Mouse (Mus musculus) CH12.LX (cell line): ENCODE data around the gene Nuak2. TPM values are rescaled to one million over a fixed set of nuclear protein-coding genes. Genes with fewer than 3 reads are reported as not detected.

ENCODE experiments used
- DNase-seq: peaks from one replicate; pipeline ENCODE4 v3.0.0-alpha.2; 2013; ENCODE audit errors: extremely low read depth
- H3K27ac ChIP-seq: 2 replicates; pipeline ENCODE4 v1.5.1; 2012; ENCODE audit warnings: low read depth, mild to moderate bottlenecking, control low read depth, moderate library complexity; ENCODE audit not compliant: insufficient read depth
- H3K27me3 ChIP-seq: replicated peaks from 2 replicates; pipeline ENCODE3; 2012; ENCODE audit warnings: inconsistent platforms
- H3K36me3 ChIP-seq, 2 experiments: replicated peaks in 1 of 2; 2 replicates each; pipeline versions ENCODE3 to v1.6.1; 2012; ENCODE audit warnings: inconsistent platforms in 1 of 2, low read length in 1 of 2, mild to moderate bottlenecking in 1 of 2, mixed read lengths in 1 of 2, moderate library complexity in 1 of 2; ENCODE audit not compliant: control insufficient read depth in 1 of 2, insufficient read depth in 1 of 2
- H3K4me1 ChIP-seq, 2 experiments: 2 replicates each; pipeline ENCODE4 v1.6.1; 2012; ENCODE audit warnings: inconsistent platforms in 1 of 2, moderate library complexity in 1 of 2; ENCODE audit not compliant: insufficient read depth in 2 of 2, control insufficient read depth in 1 of 2
- H3K4me2 ChIP-seq: 2 replicates; pipeline ENCODE4 v1.6.1; 2012; ENCODE audit warnings: low read depth, mild to moderate bottlenecking, control low read depth; ENCODE audit not compliant: poor library complexity, insufficient read depth, severe bottlenecking
- H3K4me3 ChIP-seq, 3 experiments: fragments of 150-350 bp in 1 of 3; sonication (generic) in 1 of 3; replicated peaks in 1 of 3; 2 replicates each; pipeline versions ENCODE3 to v1.5.1; 2011 to 2012; ENCODE audit warnings: low read depth in 2 of 3, low read length in 2 of 3, mild to moderate bottlenecking in 2 of 3, moderate library complexity in 2 of 3, control low read depth in 1 of 3, improper control_type of control experiment in 1 of 3, inconsistent platforms in 1 of 3, mixed read lengths in 1 of 3; ENCODE audit not compliant: poor library complexity in 1 of 3
- H3K79me2 ChIP-seq: replicated peaks from 2 replicates; pipeline ENCODE4 v1.6.1; 2012; ENCODE audit warnings: mild to moderate bottlenecking, moderate library complexity; ENCODE audit not compliant: control insufficient read depth, poor library complexity, insufficient read depth, severe bottlenecking; ENCODE audit errors: extremely low read depth
- H3K9ac ChIP-seq: 2 replicates; pipeline ENCODE4 v1.6.1; 2012; ENCODE audit warnings: low read depth, mild to moderate bottlenecking, control low read depth, moderate library complexity; ENCODE audit not compliant: insufficient read depth
- H3K9me3 ChIP-seq: replicated peaks from 2 replicates; pipeline ENCODE3; 2012; ENCODE audit warnings: low read length, inconsistent platforms, mixed read lengths
- CHD1 ChIP-seq: IDR thresholded peaks from 2 replicates; pipeline ENCODE4 v1.6.1; 2012; ENCODE audit warnings: low read depth, low read length, improper control_type of control experiment, inconsistent platforms
- CTCF ChIP-seq, 2 experiments: IDR thresholded peaks in 1 of 2; conservative IDR thresholded peaks in 1 of 2; 2 replicates each; pipeline ENCODE4 v1.5.1; 2011 to 2012; ENCODE audit warnings: low read depth in 2 of 2, low read length in 2 of 2, improper control_type of control experiment in 1 of 2, inconsistent platforms in 1 of 2, mild to moderate bottlenecking in 1 of 2, moderate library complexity in 1 of 2
- ELF1 ChIP-seq: IDR thresholded peaks from 2 replicates; pipeline ENCODE4 v1.6.1; 2014; ENCODE audit warnings: low read depth, mild to moderate bottlenecking, inconsistent platforms, low read length, improper control_type of control experiment
- ETS1 ChIP-seq: conservative IDR thresholded peaks from 2 replicates; pipeline ENCODE4 v1.6.1; 2012; ENCODE audit warnings: low read depth, mild to moderate bottlenecking, inconsistent platforms, low read length, improper control_type of control experiment, moderate library complexity
- IRF4 ChIP-seq: IDR thresholded peaks from 2 replicates; pipeline ENCODE4 v1.6.1; 2014; ENCODE audit warnings: low read depth, mild to moderate bottlenecking, inconsistent platforms, low read length, improper control_type of control experiment
- JUN ChIP-seq: IDR thresholded peaks from 2 replicates; pipeline ENCODE4 v1.6.1; 2011; ENCODE audit warnings: low read depth, mild to moderate bottlenecking, low read length, improper control_type of control experiment, moderate library complexity; ENCODE audit not compliant: insufficient read depth
- JUND ChIP-seq: conservative IDR thresholded peaks from 2 replicates; pipeline ENCODE4 v1.6.1; 2011; ENCODE audit warnings: low read depth, low read length, improper control_type of control experiment
- MAFK ChIP-seq: IDR thresholded peaks from 2 replicates; pipeline ENCODE4 v1.6.1; 2011; ENCODE audit warnings: low read length, improper control_type of control experiment; ENCODE audit not compliant: insufficient replicate concordance
- MAZ ChIP-seq: IDR thresholded peaks from 2 replicates; pipeline ENCODE4 v1.6.1; 2012; ENCODE audit warnings: low read depth, mild to moderate bottlenecking, inconsistent platforms, low read length, improper control_type of control experiment, moderate library complexity
- MEF2A ChIP-seq: IDR thresholded peaks from 2 replicates; pipeline ENCODE4 v1.6.1; 2014; ENCODE audit warnings: low read depth, mild to moderate bottlenecking, inconsistent platforms, low read length, improper control_type of control experiment, borderline replicate concordance
- MYC ChIP-seq: IDR thresholded peaks from 2 replicates; pipeline ENCODE4 v1.6.1; 2011; ENCODE audit warnings: low read depth, mild to moderate bottlenecking, improper control_type of control experiment, low read length
- NELFE ChIP-seq: IDR thresholded peaks from 2 replicates; pipeline ENCODE4 v1.6.1; 2011; ENCODE audit warnings: low read depth, low read length, improper control_type of control experiment
- PAX5 ChIP-seq: IDR thresholded peaks from 2 replicates; pipeline ENCODE4 v1.6.1; 2012; ENCODE audit warnings: low read length, inconsistent platforms, mixed read lengths
- POLR2A ChIP-seq: IDR thresholded peaks from 2 replicates; pipeline ENCODE4 v1.6.1; 2011; ENCODE audit warnings: low read depth, mild to moderate bottlenecking, improper control_type of control experiment, low read length
- RAD21 ChIP-seq: IDR thresholded peaks from 2 replicates; pipeline ENCODE4 v1.6.1; 2011; ENCODE audit warnings: low read depth, mild to moderate bottlenecking, low read length, improper control_type of control experiment, moderate library complexity
- SIN3A ChIP-seq: IDR thresholded peaks from 2 replicates; pipeline ENCODE4 v1.6.1; 2012; ENCODE audit warnings: low read length, improper control_type of control experiment, inconsistent platforms
- SMC3 ChIP-seq: IDR thresholded peaks from 2 replicates; pipeline ENCODE4 v1.6.1; 2011; ENCODE audit warnings: low read depth, low read length, improper control_type of control experiment
- TBP ChIP-seq: conservative IDR thresholded peaks from 2 replicates; pipeline ENCODE4 v1.6.1; 2011; ENCODE audit warnings: low read depth, low read length, improper control_type of control experiment
- UBTF ChIP-seq: IDR thresholded peaks from 2 replicates; pipeline ENCODE4 v1.6.1; 2012; ENCODE audit warnings: low read depth, mild to moderate bottlenecking, inconsistent platforms, low read length, improper control_type of control experiment, moderate library complexity
- USF1 ChIP-seq: IDR thresholded peaks from 2 replicates; pipeline ENCODE4 v1.6.1; 2014; ENCODE audit warnings: low read depth, mild to moderate bottlenecking, inconsistent platforms, low read length, improper control_type of control experiment
- ZC3H11A ChIP-seq: IDR thresholded peaks from 2 replicates; pipeline ENCODE4 v1.6.1; 2012; ENCODE audit warnings: low read depth, mild to moderate bottlenecking, inconsistent platforms, low read length, improper control_type of control experiment
- ZKSCAN1 ChIP-seq: IDR thresholded peaks from 2 replicates; pipeline ENCODE4 v1.6.1; 2012; ENCODE audit warnings: low read depth, inconsistent platforms, low read length, improper control_type of control experiment, borderline replicate concordance
- ZNF384 ChIP-seq: IDR thresholded peaks from 2 replicates; pipeline ENCODE4 v1.6.1; 2012; ENCODE audit warnings: low read depth, low read length, improper control_type of control experiment, inconsistent platforms
- dilution Hi-C: fragments of 300-500 bp; cut with MboI; formaldehyde crosslinking; loops from 2 replicates; pipeline ENCODE4 v1.14.3; 2020; ENCODE audit warnings: low sequenced_read_pairs; ENCODE audit not compliant: extremely low pct_unique_long_range_greater_than_20kb, extremely low pct_ligation_motif_present
- in situ Hi-C: fragments of 300-500 bp; cut with MboI; formaldehyde crosslinking; loops from 3 replicates; pipeline ENCODE4 v1.14.3; 2019; ENCODE audit warnings: low sequenced_read_pairs, low pct_ligation_motif_present, low pct_unique_long_range_greater_than_20kb, mixed read lengths
- polyA plus RNA-seq: library from polyadenylated mRNA; unstranded; fragments of >175 nt; gene quantifications from 2 replicates; pipeline ENCODE4 v1.2.1, GENCODE M21; 2012; ENCODE audit warnings: low read depth; ENCODE audit not compliant: insufficient read length
- total RNA-seq, 2 experiments: library from RNA; depleted of rRNA; stranded (reverse); fragments of 300-350 nt in 1 of 2; fragments of >200 nt in 1 of 2; gene quantifications; 2 replicates each; pipeline ENCODE4 v1.2.3; 2012 to 2014

Gene Nuak2
- total and polyA plus RNA-seq, 3 experiments = 0.30 TPM; not detected in 2

DNA sequence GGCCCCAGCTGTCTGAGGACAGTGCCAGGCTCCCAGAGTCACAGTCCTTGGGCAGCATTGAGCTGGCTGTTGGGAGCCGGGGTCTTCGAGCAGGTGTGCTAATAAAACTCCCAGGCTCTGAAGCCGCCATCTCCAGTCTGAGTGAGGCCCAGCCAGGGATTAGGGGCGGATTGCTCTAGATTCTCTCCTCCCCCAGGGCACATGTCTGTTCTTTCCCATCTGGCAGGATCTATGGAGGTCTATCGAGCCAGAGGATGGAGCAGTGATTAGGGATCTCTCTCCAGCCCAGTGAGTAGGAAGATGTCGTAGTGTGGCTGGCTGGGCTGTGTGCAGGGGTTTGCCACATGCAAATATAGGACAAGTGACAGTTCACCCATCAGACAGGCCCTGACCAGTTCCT lies 51.0 kb downstream of the Nuak2 start:
- in situ Hi-C loops = loop anchor here (10.0 kb wide), 1 partner anchor 228 kb away; no protein-coding TSS in a partner anchor
- H3K27me3 ChIP-seq = peaks cover 2% of the 10 kb centered on the region
- H3K27ac ChIP-seq = no peak overlapping the region
- peaks cover 9 to 33% of the 10 kb centered on the region in 2 experiments for H3K4me1 ChIP-seq
- no peaks in the 10 kb centered on the region for H3K9me3 ChIP-seq
- H3K36me3 ChIP-seq = no peaks in the 10 kb centered on the region
- no peaks in the 10 kb centered on the region for H3K79me2 ChIP-seq
- TF ChIP-seq IRF4 (peak; percentile 21; the same call in 1 of the 2 replicates), JUN (no peak)
- TF ChIP-seq, all 38 proteins: peak for 1
- dilution Hi-C loops = no loop called here
- no peak for DNase-seq
- no peak overlapping the region for H3K4me3 ChIP-seq
- H3K9ac ChIP-seq = no peak overlapping the region
- 0 out of 2 replicates have a peak overlapping the region, but pooled peaks have one; percentile 1 for H3K4me2 ChIP-seq

DNA sequence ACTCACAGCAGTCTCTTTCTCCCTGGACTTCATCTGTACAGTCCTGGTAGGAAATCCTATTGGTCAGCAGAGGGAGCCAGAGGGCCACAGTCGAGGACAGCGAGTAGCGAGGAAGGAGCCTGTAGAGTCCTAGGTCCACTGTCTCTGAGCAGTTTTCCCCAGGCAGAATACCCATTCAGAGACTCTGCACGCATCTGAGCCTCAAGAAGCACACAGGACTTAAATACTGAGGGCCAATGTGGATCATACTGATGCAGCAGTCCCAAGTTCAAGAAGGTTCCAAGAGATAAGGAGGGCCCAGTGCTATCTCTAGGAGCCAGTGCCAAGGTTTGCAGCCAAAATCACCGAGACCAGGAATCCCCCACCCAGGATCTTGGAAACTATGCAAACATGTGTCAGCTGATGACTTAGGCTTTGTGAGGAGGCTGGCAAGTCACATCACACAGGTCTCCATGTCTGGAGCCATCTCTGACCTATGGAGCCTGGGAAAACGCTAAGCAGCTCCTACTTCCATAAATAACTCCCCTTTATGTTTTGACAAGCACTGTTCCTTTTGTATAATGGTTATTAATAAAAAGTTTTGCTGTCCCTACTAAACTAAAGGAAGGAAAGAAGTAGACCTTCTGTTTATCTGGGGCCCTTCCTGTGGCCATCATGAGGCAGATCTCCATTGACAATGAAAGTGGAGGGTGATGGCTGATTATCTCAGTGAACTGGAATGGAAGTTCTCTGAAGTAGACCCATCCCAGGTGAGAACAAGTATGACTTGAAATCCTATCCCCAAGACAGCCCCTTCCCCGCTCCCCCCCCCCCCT lies 52.0 kb downstream of the Nuak2 start:
- peaks cover 9 to 33% of the 10 kb centered on the region in 2 experiments for H3K4me1 ChIP-seq
- in situ Hi-C loops (loop anchor here (10.0 kb wide), 1 partner anchor 227 kb away; no protein-coding TSS in a partner anchor), dilution Hi-C loops (no loop called here)
- TF ChIP-seq POLR2A = no peak
- 0 out of 2 replicates have a peak, but pooled peaks have one; percentile 11 for TF ChIP-seq JUND
- no peak for TF ChIP-seq ZKSCAN1
- TF ChIP-seq NELFE = no peak
- peak; percentile 98 for TF ChIP-seq RAD21
- TF ChIP-seq MYC = peak; percentile 61; the same call in 1 of the 2 replicates
- no peak for TF ChIP-seq ETS1
- no peak for TF ChIP-seq MEF2A
- TF ChIP-seq ZC3H11A = peak; percentile 62
- TF ChIP-seq ZNF384 = peak; percentile 21; the same call in 1 of the 2 replicates
- TF ChIP-seq SIN3A = no peak
- no peak for TF ChIP-seq TBP
- TF ChIP-seq MAFK = no peak
- no peak for TF ChIP-seq PAX5
- no peak for TF ChIP-seq CHD1
- no peak for TF ChIP-seq MAZ
- peak; percentile 65 to 96; a peak in 3 of 4 replicates for TF ChIP-seq CTCF (conservative IDR thresholded peaks at IDR 0.05 in 1 of 2, IDR thresholded peaks at IDR 0.05 in 1 of 2; ENCODE audit: low read depth in 2 of 2, low read length in 2 of 2)
- no peak for TF ChIP-seq UBTF
- peak; percentile 48; the same call in 1 of the 2 replicates for TF ChIP-seq IRF4
- no peak for TF ChIP-seq USF1
- peak; percentile 93 for TF ChIP-seq SMC3
- TF ChIP-seq ELF1 = 0 out of 2 replicates have a peak, but pooled peaks have one; percentile 12
- DNase-seq = peak; percentile 81
- peaks cover 1% of the 10 kb centered on the region for H3K27me3 ChIP-seq
- no peaks in the 10 kb centered on the region for H3K36me3 ChIP-seq
- H3K4me2 ChIP-seq = no peak overlapping the region
- H3K9me3 ChIP-seq = no peaks in the 10 kb centered on the region
- no peak overlapping the region for H3K4me3 ChIP-seq
- no peak overlapping the region for H3K27ac ChIP-seq
- no peaks in the 10 kb centered on the region for H3K79me2 ChIP-seq
- H3K9ac ChIP-seq = no peak overlapping the region
